Mouse (Mus musculus): ENCODE results near the gene Olfr446. TPM values are rescaled to one million over a fixed set of nuclear protein-coding genes. Genes with fewer than 3 reads are reported as not detected.

Olfr446 gene
- not detected in 2 replicates for polyA plus RNA-seq (2012; ENCODE audit: low replicate concordance)

GRCm38 (mm10) chr6:42921077-42921476 lies at the start of gene Olfr446:
TSS of gene Olfr446 (plus strand) at chr6:42921377.

GRCm38 (mm10) chr6:42890141-42890540 lies 31.0 kb upstream of the Olfr446 start, which contains the start of gene Olfr448:
TSS of gene Olfr448 (plus strand) at chr6:42890441.

GRCm38 (mm10) chr6:42908578-42908977 lies 12.6 kb upstream of the Olfr446 start, which contains the start of gene Olfr447:
TSS of gene Olfr447 (plus strand) at chr6:42908878.

GRCm38 (mm10) chr6:42948767-42949166 lies 27.6 kb downstream of the Olfr446 start, which contains the start of gene Olfr444:
TSS of gene Olfr444 (plus strand) at chr6:42949067.

Other genes starting within 250 kb of the Olfr446 start
- gene Tcaf1, start 211.3 kb upstream of the Olfr446 start, polyA plus RNA-seq (2012; ENCODE audit: low replicate concordance): 0.10 TPM in 1 of 2 replicates, not detected in the other
- gene Olfr453, start 182.0 kb upstream of the Olfr446 start, polyA plus RNA-seq (2012; ENCODE audit: low replicate concordance): not detected in 2 replicates
- gene Olfr38, start 165.0 kb upstream of the Olfr446 start, polyA plus RNA-seq (2012; ENCODE audit: low replicate concordance): not detected in 2 replicates
- not detected in 2 replicates for gene Olfr452, start 136.3 kb upstream of the Olfr446 start, polyA plus RNA-seq (2012; ENCODE audit: low replicate concordance)
- not detected in 2 replicates for gene Olfr450, start 109.4 kb upstream of the Olfr446 start, polyA plus RNA-seq (2012; ENCODE audit: low replicate concordance)
- gene Olfr449, start 87.0 kb upstream of the Olfr446 start, polyA plus RNA-seq (2012; ENCODE audit: low replicate concordance): not detected in 2 replicates
- not detected in 2 replicates for gene Olfr448, start 30.9 kb upstream of the Olfr446 start, polyA plus RNA-seq (2012; ENCODE audit: low replicate concordance)
- gene Olfr447, start 12.5 kb upstream of the Olfr446 start, polyA plus RNA-seq (2012; ENCODE audit: low replicate concordance): not detected in 2 replicates
- gene Olfr444, start 27.7 kb downstream of the Olfr446 start, polyA plus RNA-seq (2012; ENCODE audit: low replicate concordance): not detected in 2 replicates
- gene Olfr441, start 185.0 kb downstream of the Olfr446 start, polyA plus RNA-seq (2012; ENCODE audit: low replicate concordance): not detected in 2 replicates
- gene Olfr237-ps1, start 225.2 kb downstream of the Olfr446 start, polyA plus RNA-seq (2012; ENCODE audit: low replicate concordance): not detected in 2 replicates
- not detected in 2 replicates for gene Olfr437, start 241.9 kb downstream of the Olfr446 start, polyA plus RNA-seq (2012; ENCODE audit: low replicate concordance)